ENCODE assay signal across 8 mouse cellular contexts in genomic region chr2:23156608-23157081, GRCm38 (mm10). TPM values are rescaled to one million over a fixed set of nuclear protein-coding genes. Genes with fewer than 3 reads are reported as not detected.
DNase-seq lines count a peak whose midpoint lies in the region; ATAC-seq and TF ChIP-seq lines count a peak whose summit lies in the region.

No protein-coding gene starts in this region.

- TF ChIP-seq CTCF in MEL (IDR thresholded peaks at IDR 0.05 in 2 of 3, conservative IDR thresholded peaks at IDR 0.05 in 1 of 3; ENCODE audit: control insufficient read depth in 1 of 3, insufficient read depth in 1 of 3, low read depth in 2 of 3, low read length in 3 of 3, poor library complexity in 1 of 3, severe bottlenecking in 1 of 3): no peak

- no peak for ATAC-seq in heart, embryonic 13.5 days (ENCODE audit: extremely low read depth, insufficient number of reproducible peaks, low FRiP score, low TSS enrichment)
- ATAC-seq in hindbrain, embryonic 11.5 days (ENCODE audit: low FRiP score): peak; percentile 20; the same call in 1 of the 2 replicates

- no peak for TF ChIP-seq RAD21 in MEL (IDR thresholded peaks at IDR 0.05; ENCODE audit: low read depth, low read length)

- no peaks in the 10 kb centered on the region for H3K27me3 ChIP-seq in heart, embryonic 13.5 days (replicated peaks)
- no peaks in the 10 kb centered on the region for H3K27me3 ChIP-seq in MEL (ENCODE audit: control insufficient read depth in 1 of 2, insufficient read depth in 2 of 2, low read length in 2 of 2)
- no peaks in the 10 kb centered on the region for H3K27me3 ChIP-seq in hindbrain, embryonic 11.5 days (ENCODE audit: control insufficient read depth, insufficient read depth, low read length)
- H3K27me3 ChIP-seq in midbrain, embryonic 10.5 days (ENCODE audit: low read depth, poor library complexity, severe bottlenecking): no peaks in the 10 kb centered on the region

- no peak for TF ChIP-seq EP300 in MEL (IDR thresholded peaks at IDR 0.05; ENCODE audit: low read depth in 1 of 2, low read length in 2 of 2)

- peaks cover 44% of the 10 kb centered on the region for H3K79me2 ChIP-seq in MEL (ENCODE audit: control insufficient read depth, insufficient read depth, low read length, poor library complexity)

- peak overlapping the region; percentile 100 for H3K27ac ChIP-seq in heart, embryonic 13.5 days (replicated peaks)
- H3K27ac ChIP-seq in MEL (ENCODE audit: control insufficient read depth, low read depth, low read length): peak overlapping the region; percentile 99
- H3K27ac ChIP-seq in hindbrain, embryonic 11.5 days (ENCODE audit: low read depth, low read length): peak overlapping the region; percentile 96
- peak overlapping the region; percentile 94 for H3K27ac ChIP-seq in midbrain, embryonic 10.5 days (replicated peaks)

- H3K36me3 ChIP-seq in heart, embryonic 13.5 days: peaks cover 14% of the 10 kb centered on the region
- peaks cover 10 to 31% of the 10 kb centered on the region in 2 experiments for H3K36me3 ChIP-seq in MEL (ENCODE audit: control insufficient read depth in 1 of 2, insufficient read depth in 2 of 2, low read length in 2 of 2)
- no peaks in the 10 kb centered on the region for H3K36me3 ChIP-seq in hindbrain, embryonic 11.5 days (ENCODE audit: control insufficient read depth, insufficient read depth, low read length)
- peaks cover 19% of the 10 kb centered on the region for H3K36me3 ChIP-seq in midbrain, embryonic 10.5 days

- peak overlapping the region; percentile 91 for H3K4me3 ChIP-seq in heart, embryonic 13.5 days
- H3K4me3 ChIP-seq in MEL (ENCODE audit: control insufficient read depth in 1 of 2, insufficient read depth in 1 of 2, low read depth in 2 of 2, low read length in 2 of 2): peak overlapping the region; percentile 84 to 98
- H3K4me3 ChIP-seq in hindbrain, embryonic 11.5 days (ENCODE audit: low read depth, low read length): peak overlapping the region; percentile 80
- H3K4me3 ChIP-seq in midbrain, embryonic 10.5 days: peak overlapping the region; percentile 82

- DNase-seq in heart, adult 8-10 months (ENCODE audit: low spot score): no peak
- no peak for DNase-seq in MEL (ENCODE audit: low read depth, low spot score)
- no peak for DNase-seq in hindbrain, embryonic 11.5 days (ENCODE audit: low spot score)
- no peak for DNase-seq in midbrain, embryonic 10.5 days (ENCODE audit: low spot score)
- DNase-seq in adrenal gland, adult 2 months: no peak
- DNase-seq in layer of hippocampus, postnatal 25 days (ENCODE audit: extremely low spot score in 1 of 2, low spot score in 1 of 2): no peak
- DNase-seq in ovary, postnatal 10 days (ENCODE audit: low spot score): no peak

- no peaks in the 10 kb centered on the region for H3K9me3 ChIP-seq in heart, embryonic 13.5 days
- no peaks in the 10 kb centered on the region for H3K9me3 ChIP-seq in MEL (replicated peaks; ENCODE audit: insufficient read depth, low read length)
- H3K9me3 ChIP-seq in hindbrain, embryonic 11.5 days (ENCODE audit: control insufficient read depth, low read length): no peaks in the 10 kb centered on the region
- no peaks in the 10 kb centered on the region for H3K9me3 ChIP-seq in midbrain, embryonic 10.5 days (replicated peaks)

- peak overlapping the region; percentile 94 for H3K4me2 ChIP-seq in heart, embryonic 13.5 days
- peak overlapping the region; percentile 67 for H3K4me2 ChIP-seq in hindbrain, embryonic 11.5 days (replicated peaks; ENCODE audit: low read depth, low read length)

- H3K9ac ChIP-seq in heart, embryonic 13.5 days: peak overlapping the region; percentile 87
- peak overlapping the region; percentile 90 for H3K9ac ChIP-seq in MEL (ENCODE audit: control insufficient read depth, low read depth, low read length, poor library complexity, severe bottlenecking)
- H3K9ac ChIP-seq in hindbrain, embryonic 11.5 days (ENCODE audit: low read depth, low read length): peak overlapping the region; percentile 76

- TF ChIP-seq POLR2A in MEL (IDR thresholded peaks at IDR 0.05; ENCODE audit: control insufficient read depth in 1 of 2, insufficient read depth in 1 of 2, low read depth in 1 of 2, low read length in 2 of 2, poor library complexity in 1 of 2): no peak

- 3% methylated on average over 17 of the region's 17 CpGs for WGBS in heart, embryonic 13.5 days
- WGBS in hindbrain, embryonic 11.5 days: under 1% methylated on average over 17 of the region's 17 CpGs
- WGBS in midbrain, embryonic 10.5 days: 1% methylated on average over 17 of the region's 17 CpGs

- H3K4me1 ChIP-seq in heart, embryonic 13.5 days: peaks cover 33% of the 10 kb centered on the region
- H3K4me1 ChIP-seq in MEL (ENCODE audit: control insufficient read depth in 1 of 2, insufficient read depth in 2 of 2, low read length in 2 of 2): peaks cover 12 to 14% of the 10 kb centered on the region in 2 experiments
- H3K4me1 ChIP-seq in hindbrain, embryonic 11.5 days (replicated peaks; ENCODE audit: control insufficient read depth, insufficient read depth, low read length): 0 out of 2 replicates have a peak, but pooled peaks cover 2% of the 10 kb centered on the region
- H3K4me1 ChIP-seq in midbrain, embryonic 10.5 days: peaks cover 33% of the 10 kb centered on the region

TF ChIP-seq in MEL, 35 proteins besides CTCF, POLR2A, EP300 and RAD21:
- TF ChIP-seq MAFK (IDR thresholded peaks at IDR 0.05; ENCODE audit: borderline replicate concordance, low read depth, low read length) (no peak), MAX (IDR thresholded peaks at IDR 0.05; ENCODE audit: low read length) (no peak)

RNA-seq across cellular contexts. Expression of gene Yme1l1, which starts 0.5 kb away (rescaled TPM):
- polyA plus RNA-seq in heart, embryonic 13.5 days (2015; fragmentation: Nextera tagmentation; extraction: Ambion mirVana): 44.0 and 45.0 TPM in 2 replicates
- 10 to 100 TPM; 65.9 to 73.4 (median 69.1) TPM for total RNA-seq in heart, adult 8-10 months (2022)
- 68.2 and 70.6 TPM in 2 replicates for total RNA-seq in MEL (2012; rRNA removed)
- 100 to 1,000 TPM in 1 of 2 experiments, 10 to 100 TPM in 1; 72.9 to 103 TPM for polyA plus RNA-seq in MEL (2012; ENCODE audit: insufficient read depth in 1 of 2, insufficient read length in 2 of 2, low read depth in 1 of 2, low replicate concordance in 2 of 2, missing spikeins in 1 of 2)
- polyA plus RNA-seq in hindbrain, embryonic 11.5 days (2014; fragmentation: Nextera tagmentation; extraction: Ambion mirVana): 90.7 and 95.9 TPM in 2 replicates
- 73.5 and 79.3 TPM in 2 replicates for polyA plus RNA-seq in midbrain, embryonic 10.5 days (2016; fragmentation: Nextera tagmentation; extraction: Ambion mirVana)
- total RNA-seq in adrenal gland, adult 2 months (2021): 100 to 1,000 TPM in 1 of 2 experiments, 10 to 100 TPM in 1; 94.5 to 124 TPM
- 0.75 and 1.1 TPM in 2 replicates for polyA plus RNA-seq in adrenal gland, adult 2 months (2012; rRNA removed)
- total RNA-seq in layer of hippocampus, postnatal 25 days (2021): 10 to 100 TPM; 85.8 to 91.9 TPM

RNA-seq across cellular contexts. Expression of gene Mastl, which starts 0.8 kb away (rescaled TPM):
- 7.8 and 8.0 TPM in 2 replicates for polyA plus RNA-seq in heart, embryonic 13.5 days (2015; fragmentation: Nextera tagmentation; extraction: Ambion mirVana)
- total RNA-seq in heart, adult 8-10 months (2022): under 1 TPM; 0.19 to 0.60 (median 0.43) TPM
- 8.2 and 9.5 TPM in 2 replicates for total RNA-seq in MEL (2012; rRNA removed)
- polyA plus RNA-seq in MEL (2012; ENCODE audit: insufficient read depth in 1 of 2, insufficient read length in 2 of 2, low read depth in 1 of 2, low replicate concordance in 2 of 2, missing spikeins in 1 of 2): 1 to 10 TPM in 1 of 2 experiments, not detected in 1; 8.0 TPM
- 11.9 and 13.4 TPM in 2 replicates for polyA plus RNA-seq in hindbrain, embryonic 11.5 days (2014; fragmentation: Nextera tagmentation; extraction: Ambion mirVana)
- polyA plus RNA-seq in midbrain, embryonic 10.5 days (2016; fragmentation: Nextera tagmentation; extraction: Ambion mirVana): 16.8 and 18.1 TPM in 2 replicates
- total RNA-seq in adrenal gland, adult 2 months (2021): under 1 TPM; 0.55 to 0.97 TPM
- polyA plus RNA-seq in adrenal gland, adult 2 months (2012; rRNA removed): 0.09 TPM in 1 of 2 replicates, not detected in the other
- total RNA-seq in layer of hippocampus, postnatal 25 days (2021): under 1 TPM; 0.61 to 0.76 TPM

RNA-seq across cellular contexts. Expression of gene 4931423N10Rik, which starts 50.6 kb away (rescaled TPM):
- polyA plus RNA-seq in heart, embryonic 13.5 days (2015; fragmentation: Nextera tagmentation; extraction: Ambion mirVana): not detected in 2 replicates
- under 1 TPM in 1 of 4 experiments, not detected in 3; 0.20 TPM for total RNA-seq in heart, adult 8-10 months (2022)
- total RNA-seq in MEL (2012; rRNA removed): not detected in 2 replicates
- not detected for polyA plus RNA-seq in MEL (2012; ENCODE audit: insufficient read depth in 1 of 2, insufficient read length in 2 of 2, low read depth in 1 of 2, low replicate concordance in 2 of 2, missing spikeins in 1 of 2)
- not detected in 2 replicates for polyA plus RNA-seq in hindbrain, embryonic 11.5 days (2014; fragmentation: Nextera tagmentation; extraction: Ambion mirVana)
- not detected in 2 replicates for polyA plus RNA-seq in midbrain, embryonic 10.5 days (2016; fragmentation: Nextera tagmentation; extraction: Ambion mirVana)
- not detected for total RNA-seq in adrenal gland, adult 2 months (2021)
- polyA plus RNA-seq in adrenal gland, adult 2 months (2012; rRNA removed): not detected in 2 replicates
- under 1 TPM; 0.19 to 0.25 TPM for total RNA-seq in layer of hippocampus, postnatal 25 days (2021)

Comparison
In these comparisons a context has a peak if more than half of its experiments do, and no peak if none do; other contexts are left out.
1. RNA of gene Yme1l1, which starts 0.5 kb away (polyA plus RNA-seq): 72.9 to 103 TPM in MEL, 90.7 to 95.9 TPM in hindbrain, embryonic 11.5 days, 73.5 to 79.3 TPM in midbrain, embryonic 10.5 days and 44.0 to 45.0 TPM in heart, embryonic 13.5 days; 0.75 to 1.1 TPM in adrenal gland, adult 2 months; every median in the first group is over 10 times any median in the second.
2. Peak in every context shown above with its lines, with median percentiles within 50 percentile points of each other: H3K27ac ChIP-seq, H3K4me3 ChIP-seq and H3K9ac ChIP-seq.